Mouse (Mus musculus): ENCODE measurements at regions not wholly inside any gene's neighbourhood (a gene's known extent, or its start where the extent isn't known, plus 50 kb on each side); places are given as distances from the start of the nearest gene placed in this dataset.
"Not testable (repeated sequence)": the region's sequence is repeated elsewhere in the genome, so short reads cannot be mapped to it uniquely, and the experiment has no call there.

DNA sequence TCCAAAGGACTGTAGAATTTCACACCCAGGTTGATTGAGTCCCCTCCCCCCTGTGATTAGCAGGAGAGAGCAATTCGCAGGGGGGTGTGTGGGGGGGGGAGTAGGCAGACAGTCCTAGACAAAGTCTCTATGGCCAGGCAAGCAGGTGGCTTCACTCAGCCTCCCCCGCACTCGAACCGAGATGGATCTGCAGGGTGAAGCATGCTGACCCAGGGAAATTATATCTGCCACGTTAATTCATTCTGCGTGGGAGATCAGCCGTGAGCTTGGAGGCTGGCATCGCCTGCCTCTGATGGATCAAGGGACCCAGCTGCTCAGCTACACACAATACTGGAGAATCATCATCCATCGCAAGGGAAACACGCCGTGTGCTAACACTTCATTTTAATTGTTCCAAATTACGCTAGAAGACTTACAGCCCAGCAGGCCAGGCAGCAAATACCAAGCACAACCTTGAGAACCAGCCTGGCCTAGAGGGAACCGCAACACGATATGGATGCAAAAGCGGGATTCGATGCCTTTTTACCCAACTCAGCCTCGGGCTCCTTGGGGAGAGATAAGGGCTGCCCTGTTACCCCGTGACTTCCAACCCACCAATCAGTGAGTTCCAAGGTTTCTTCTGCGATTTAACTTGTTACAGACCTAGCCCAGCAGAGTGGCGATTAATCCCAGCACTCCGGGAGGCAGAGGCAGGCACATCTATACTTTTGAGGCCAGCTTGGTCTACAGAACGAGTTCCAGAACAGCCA, 137.7 kb upstream of the Top1 start:
- DNase-seq (ENCODE audit: low spot score): no peak

DNA sequence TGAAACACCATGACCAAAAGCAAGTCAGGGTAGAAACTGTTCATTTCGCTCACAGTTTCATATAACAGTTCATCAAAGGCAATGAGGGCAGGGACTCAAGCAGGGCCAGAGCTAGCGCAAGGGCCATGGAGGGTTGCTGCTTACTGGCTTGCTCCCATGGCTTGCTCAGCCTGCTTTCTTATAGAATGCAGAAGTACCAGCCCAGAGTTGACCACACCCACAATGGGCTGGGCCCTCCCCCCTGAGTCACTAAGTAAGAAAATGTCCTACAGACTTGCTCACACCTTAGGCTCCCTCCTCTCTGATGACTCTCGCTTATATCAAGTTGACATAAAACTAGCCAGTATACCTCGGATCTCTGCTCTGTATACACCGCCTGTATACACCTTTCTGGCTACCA, 135.5 kb upstream of the Top1 start:
- DNase-seq (ENCODE audit: low spot score): no peak

DNA sequence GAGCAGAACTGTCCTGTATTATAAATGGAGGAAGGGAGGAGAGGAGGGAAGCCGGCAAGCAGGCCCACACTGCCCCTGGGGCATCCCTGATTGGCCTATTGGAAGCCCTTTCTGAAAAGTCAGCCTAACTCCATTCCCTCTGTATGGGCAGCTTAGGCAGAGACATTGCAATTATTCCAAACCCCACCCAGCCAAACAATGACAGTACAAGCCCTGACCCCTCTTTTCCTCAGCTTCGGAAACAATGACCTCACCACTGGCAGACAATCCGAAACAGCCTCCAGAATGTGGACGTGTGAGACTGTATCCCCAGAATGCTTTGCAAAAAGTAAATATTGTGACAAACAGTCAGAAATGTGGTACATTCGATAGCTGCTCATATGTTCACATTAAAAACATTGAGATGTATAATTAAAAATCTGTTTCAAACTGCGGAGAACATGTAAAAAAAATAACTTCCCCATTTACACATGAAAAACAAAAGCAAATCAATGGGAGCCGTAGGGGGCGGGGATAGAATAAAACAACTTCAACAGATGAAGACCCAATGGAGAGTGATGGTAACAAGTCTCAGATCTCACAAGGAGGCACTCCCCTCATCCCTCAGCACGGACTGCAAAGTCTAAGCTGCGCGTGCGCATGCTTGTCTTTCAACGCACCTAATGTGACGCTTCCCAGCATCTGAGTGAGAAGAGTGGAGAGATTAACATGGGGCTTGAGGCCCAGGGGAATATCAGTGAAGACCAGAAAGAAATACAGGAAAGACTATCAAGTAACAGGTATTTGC, 134.9 kb upstream of the Top1 start:
- no peak for DNase-seq (ENCODE audit: low spot score)

DNA sequence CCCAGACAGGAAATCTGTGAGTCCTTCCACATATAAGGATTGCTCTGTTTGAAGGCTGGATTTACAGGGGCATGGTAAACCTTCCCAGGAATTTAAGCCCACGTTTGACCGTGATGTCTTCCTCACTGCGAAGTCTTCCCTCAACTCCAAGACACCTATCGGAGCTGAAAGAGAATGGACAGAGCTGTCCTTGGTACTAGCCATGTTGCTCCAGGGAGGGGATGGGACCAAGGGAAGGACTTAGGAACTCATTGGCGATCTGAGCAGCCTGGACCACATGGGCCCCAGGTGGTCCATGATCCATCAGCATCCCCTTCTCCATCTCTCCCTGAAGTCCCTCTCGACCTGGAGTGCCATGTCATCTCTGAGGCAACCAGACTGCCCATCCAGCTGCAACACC, 130.1 kb upstream of the Top1 start:
- no peak for DNase-seq (ENCODE audit: low spot score)

DNA sequence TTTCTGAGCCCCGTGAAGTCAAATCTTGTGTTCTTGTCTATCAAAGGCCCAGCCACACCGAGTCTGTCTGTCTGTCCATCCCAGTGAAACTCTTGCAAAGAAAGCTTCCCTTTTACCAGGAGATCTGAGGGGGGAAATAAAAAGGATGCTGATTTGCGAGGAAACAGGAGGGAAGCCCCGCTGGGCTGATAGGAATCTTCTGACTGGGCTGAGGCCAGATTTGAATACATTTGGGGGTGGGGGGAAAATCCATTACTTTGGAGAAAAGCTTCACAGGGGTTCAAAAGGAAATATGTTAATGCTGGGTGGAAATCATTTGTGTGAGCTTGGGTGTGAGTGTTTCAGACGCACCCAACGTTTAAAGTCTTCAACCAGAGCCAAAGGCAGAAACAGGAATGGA, 129.2 kb upstream of the Top1 start:
- DNase-seq (ENCODE audit: low spot score): no peak

DNA sequence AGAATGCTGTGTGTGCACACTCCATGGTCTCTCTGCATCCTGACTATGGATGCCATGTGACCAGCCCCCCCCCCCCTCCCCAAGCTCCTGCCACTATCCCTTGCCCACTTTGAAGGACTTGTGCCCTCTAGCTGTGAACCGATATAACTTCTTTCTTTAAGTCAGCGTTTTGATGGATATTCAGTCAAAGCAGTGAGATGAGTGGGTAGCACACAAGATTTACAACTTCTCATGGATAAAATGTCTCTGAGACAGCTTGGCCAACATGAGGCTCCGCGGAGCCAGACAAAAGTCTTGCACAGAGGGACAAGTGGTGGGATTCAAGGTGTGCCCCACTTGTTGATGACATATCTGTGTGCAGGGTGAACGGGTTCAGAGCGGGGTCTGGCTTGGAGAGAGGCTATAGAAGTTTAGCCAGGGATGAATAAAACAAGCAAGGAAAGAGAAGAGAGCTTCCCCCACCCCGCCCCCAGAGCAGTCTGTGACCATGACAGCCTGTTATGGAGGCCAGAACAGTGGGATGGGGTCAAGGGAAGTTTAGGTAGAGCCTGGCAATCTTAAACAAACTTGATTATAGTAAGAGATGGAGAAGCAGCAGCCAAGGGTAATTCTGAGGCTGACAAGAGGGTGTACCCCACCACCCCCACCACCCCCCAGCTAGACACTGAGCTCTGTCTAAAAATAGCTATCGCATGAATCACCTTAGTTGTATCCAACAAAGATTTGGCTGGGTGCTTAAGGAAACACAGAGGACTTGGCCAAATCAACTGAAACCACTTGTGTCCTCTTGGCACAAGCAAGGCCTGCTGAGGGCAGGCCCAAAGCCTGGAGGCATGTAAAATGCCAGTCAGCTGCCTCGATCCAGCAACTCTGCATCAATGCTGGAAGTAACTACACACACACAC, 120.1 kb upstream of the Top1 start:
- DNase-seq (ENCODE audit: low spot score): no peak

DNA sequence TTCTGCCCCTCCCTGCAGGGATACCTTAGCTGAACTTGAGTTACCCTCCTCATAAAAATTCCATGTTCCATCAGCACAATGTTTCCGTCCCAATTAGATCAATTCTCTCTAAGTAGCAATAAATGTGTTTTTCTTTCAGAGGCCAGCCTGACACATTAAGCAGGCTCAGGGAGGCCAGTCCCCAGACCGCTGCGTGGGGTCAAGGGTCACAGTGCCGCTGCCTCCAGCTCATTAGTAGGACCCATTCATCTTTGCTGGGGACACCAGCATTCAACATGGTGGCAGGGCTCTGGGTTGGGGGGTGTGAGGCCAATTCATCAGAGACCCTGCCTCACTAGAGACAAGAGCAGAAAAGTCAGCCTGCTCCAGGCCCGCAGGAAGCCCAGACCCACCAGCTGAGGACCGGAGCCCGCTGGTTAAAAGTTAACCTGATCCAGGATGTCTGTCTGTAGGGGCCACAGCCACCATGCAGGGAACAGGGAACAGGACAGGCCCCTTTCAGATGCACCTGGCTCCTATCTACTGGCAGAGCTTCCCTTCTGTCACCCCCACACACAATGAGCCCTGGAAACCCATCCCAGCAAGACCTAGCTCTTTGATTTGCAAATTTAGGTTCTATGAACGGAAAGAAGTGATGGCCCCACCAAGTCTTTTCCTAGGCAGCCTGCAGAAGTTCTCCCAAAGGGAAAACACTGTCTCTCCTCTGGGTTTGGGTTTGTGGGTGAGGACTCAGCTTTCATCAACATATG, 119.1 kb upstream of the Top1 start:
- DNase-seq (ENCODE audit: low spot score): no peak

DNA sequence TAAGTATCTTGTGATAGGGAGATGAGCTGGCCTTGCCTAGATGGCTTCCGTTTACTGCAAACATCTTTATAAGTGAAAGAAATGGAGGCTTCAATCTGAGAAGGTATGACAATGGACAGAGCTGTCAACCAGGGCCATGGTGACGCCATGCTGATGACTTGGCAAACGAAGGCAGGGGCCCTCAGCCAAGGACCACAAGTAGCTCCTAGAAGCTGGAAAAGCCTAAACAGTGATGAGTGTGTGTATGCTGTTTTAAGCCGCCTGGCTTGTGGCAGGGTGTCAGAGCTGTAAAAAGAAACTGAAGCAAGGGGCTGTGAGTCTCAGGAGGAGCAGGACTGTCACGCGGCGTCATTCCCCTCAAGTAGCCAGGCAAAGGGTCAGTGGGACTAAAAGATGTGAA, 116.4 kb upstream of the Top1 start:
- no peak for DNase-seq (ENCODE audit: low spot score)

DNA sequence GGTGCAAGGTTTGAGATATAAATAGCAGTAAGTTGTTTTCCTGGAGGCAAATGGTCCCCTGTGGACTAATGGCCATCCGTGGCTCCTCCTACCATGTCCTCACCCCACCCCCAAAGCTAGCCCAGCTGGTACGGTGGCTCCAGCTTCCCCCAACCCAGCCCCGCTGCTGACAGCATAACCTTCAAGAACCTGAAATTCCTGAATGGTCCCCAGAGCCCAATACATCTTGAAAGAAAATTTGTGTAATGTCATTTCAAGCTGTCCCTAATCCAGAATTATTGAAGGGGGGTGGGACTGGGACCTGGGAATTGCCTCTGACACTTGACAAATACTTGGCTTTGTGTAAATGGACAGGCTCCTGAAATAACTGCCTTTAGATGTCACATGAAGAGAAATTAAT, 115.3 kb upstream of the Top1 start:
- DNase-seq (ENCODE audit: low spot score): no peak

DNA sequence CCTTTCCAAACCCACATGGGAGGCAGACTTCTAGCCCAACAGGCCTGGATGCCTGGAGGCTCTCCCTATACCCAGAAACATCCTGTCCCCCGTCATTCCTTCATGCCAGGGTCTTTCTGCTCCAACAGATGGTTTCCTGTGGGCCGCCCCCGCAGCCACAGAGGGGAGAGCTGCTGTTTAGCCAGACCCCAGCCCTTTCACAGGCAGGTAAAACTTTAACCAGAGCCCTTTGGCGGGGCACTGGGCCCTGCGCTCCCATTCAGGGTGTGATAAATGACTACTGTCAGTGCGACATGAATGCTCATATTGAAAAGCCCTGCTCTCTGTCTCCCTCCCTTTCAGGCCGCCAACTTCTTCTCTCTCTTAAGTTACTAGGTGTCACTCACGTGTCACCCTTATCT, 108.4 kb upstream of the Top1 start:
- DNase-seq (ENCODE audit: low spot score): no peak

DNA sequence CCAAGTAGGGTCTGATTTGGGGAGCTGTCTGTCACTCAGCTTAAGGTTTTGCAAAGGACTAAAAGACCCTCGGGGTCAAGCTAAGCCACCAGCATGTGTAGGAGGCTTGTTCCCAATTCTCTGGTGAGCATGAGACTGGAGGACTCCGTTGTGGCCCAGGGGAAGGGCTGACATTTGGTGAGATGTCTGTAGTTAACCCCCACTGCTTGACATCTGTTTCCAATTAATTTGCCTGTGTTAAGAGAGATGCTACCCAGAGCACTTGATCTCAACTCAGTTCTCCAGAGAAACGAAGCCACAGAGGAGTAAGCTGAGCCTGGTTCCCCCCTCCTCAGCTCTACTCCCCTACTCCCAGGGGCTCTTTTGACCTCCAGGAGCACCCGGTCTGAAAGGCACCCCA, 100.2 kb upstream of the Top1 start:
- no peak for DNase-seq (ENCODE audit: low spot score)

DNA sequence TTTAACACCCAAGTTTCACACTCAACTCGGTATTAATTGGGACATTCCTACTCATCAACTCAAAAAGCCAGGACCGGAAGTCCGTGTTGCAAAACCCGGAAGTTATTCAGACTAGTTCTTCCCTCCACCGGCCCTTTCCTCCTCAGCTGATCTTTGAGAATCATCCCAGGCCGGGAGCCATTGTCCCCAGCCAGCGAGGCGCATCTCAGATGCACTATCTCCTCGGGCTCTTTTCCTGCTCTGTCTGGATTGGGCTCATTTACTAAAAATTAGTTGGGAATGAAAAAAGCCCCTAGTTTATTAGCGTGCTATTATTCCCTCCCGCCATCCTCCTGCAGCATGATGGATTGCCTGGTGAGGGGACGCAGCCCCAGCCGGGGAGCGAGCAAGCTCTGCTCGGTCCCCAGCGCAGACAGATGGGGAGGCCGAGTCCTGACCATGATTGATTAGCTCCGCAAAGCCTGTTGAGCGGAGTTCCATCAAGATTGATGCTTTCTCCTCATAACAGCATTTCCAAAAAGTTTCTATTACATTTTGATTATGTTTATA, 93.5 kb upstream of the Top1 start:
- no peak for DNase-seq (ENCODE audit: low spot score)

DNA sequence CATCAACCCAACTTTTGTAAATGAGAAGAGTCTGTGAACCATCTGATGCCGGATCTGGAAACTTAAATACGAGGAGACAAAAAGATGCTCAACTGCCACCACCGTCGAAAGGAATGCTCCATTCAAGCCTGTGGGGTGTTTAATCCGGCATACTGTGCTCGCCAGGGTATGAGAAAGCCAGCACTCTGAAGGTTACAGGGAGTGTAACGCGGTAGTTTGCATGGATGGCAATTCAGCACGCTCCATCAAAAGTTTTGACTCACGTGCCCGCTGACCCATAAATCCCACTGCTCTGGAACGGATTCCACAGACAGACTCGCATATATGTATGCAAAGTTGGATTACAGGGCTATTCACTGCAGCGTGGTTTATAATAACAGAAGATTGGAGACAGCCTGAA, 84.0 kb upstream of the Top1 start:
- DNase-seq (ENCODE audit: low spot score): no peak

DNA sequence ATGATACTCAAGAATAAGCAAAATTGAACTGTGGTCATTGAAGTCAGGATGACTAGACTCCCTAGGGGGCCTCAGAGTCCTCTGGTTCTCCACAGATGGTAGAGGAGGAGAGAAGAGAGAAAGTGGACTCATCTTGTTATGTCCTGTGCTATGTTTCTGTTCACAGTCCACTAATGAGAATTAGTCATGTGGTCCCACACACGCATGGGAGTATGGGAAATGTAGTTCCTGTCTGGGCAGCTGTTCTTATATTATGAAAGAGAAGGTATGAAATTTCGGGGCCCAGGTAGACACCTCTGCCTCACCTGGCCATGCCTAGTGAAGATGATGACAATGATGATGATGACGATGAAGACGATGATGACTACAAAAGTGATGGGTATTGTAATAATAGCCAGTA, 77.9 kb upstream of the Top1 start:
- DNase-seq (ENCODE audit: low spot score): no peak

DNA sequence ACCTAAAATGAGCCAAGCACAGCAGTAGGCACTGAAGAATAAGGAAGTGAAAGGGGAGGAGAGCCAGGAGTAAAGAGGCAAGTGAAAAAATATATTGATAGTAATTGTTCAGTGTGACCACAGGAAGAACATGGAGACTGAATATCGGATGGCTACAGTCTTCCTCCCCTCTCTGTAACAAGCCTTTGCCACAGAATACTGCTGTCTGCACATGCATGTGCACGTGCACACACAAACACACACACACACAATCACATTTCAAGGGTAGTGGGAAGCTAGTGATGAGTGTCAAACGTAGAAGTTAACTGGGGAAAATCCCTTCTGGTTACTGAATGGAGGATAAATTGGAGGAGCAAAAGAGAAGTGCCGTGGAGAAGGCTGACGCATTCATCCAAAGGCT, 76.2 kb upstream of the Top1 start:
- no peak for DNase-seq (ENCODE audit: low spot score)

DNA sequence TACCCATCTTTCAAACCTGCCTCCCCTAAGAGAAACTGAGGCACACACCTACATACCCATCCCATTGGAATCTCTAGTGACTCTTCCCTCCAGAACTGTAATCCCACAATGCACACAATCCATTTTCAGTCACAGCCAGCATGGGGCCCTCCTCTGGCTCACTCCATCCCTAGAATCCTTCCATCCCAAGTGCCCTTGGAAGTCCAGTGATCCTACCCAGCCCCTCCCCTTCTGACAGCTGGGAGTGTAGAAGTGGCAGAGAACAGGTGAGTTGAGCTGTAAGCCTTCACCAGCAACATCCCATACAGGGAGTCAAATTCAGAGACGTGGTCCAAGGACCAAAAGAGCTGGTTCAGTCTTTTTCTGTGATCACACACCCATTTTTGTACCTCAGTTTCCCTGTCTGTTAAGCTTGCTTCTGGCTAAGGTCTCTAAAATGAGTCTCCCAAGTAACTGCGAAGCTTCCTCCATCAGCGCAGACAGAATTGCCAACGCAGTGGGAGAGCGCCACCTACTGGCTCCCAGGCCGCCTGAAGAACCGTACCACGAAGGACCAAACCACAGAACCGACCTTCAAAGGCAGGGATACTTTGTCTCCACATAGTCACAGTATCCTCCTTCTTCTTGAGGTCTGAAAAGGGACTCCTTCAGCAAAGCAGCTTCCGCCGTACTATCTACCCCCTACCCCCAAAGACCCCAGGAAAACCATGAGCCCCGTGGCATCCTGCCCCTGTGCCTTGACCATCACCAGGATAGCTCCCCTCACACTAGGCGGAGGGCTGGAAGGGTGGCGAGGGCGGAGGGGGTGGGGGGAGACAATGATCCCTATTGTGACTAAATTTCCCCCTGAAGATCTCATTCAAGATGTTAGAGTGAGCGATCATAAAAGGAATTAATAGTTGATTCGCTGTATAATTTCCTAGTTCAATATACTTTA, 67.0 kb upstream of the Top1 start:
- peak; percentile 66 for DNase-seq (ENCODE audit: low spot score)

DNA sequence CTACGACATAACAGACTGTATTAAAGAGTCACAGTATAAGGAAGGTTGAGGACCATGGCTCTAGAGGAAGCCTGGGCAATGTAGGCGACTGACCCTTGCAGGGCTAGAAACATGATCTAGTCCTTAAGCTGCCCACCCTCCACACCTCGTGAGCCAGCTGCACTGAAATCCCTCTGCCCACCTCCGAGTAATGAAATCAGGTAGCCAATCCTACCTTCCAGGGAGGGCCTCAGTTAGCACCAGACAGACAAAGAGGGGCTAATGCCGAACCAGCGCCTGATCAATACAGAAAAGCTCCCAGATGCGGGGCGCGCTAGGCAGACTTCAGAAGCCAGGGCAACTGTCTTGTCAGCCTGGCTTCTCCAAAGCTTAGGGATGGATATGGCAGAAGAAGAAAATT, 65.4 kb upstream of the Top1 start:
- no peak for DNase-seq (ENCODE audit: low spot score)

DNA sequence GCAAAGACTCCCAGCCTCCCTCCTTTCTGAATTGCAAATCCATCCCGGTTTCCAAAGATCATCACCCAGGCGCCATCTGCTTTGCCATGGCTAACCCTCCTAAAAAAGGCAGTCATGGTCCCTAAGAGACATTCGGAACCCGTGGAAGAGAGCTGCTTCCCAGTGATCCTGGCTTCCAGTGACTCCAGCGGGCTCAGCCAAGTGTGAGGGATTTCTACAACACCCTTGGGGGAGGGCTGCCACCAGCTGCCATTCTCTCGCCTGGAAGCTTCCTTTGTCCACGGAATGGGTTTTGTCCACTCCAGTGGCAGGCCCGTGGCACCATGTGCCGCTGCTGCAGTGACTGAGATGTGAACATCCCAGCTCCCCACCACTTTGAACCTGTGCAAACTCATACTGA, 64.7 kb upstream of the Top1 start:
- no peak for DNase-seq (ENCODE audit: low spot score)

DNA sequence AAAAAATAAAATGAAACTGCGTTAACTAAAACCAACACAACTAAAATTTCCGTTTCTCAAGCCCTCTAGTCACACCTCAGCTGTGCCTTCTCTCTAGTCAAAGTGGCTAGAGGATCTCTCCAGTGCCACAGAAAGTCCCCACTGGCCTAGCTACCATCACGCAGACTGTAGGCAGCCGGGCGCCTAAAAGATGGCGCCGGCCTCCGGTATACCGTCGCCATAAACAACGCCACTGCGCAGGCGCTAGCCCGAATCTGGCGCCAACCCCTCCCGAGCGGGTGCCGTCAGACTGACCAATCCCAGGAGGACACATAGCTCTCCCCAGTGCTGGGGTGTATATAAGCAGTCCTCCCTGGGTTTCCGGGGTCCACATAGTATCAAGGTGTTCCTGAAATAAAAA, 62.7 kb upstream of the Top1 start:
- DNase-seq (ENCODE audit: low spot score): not testable (repeated sequence)

DNA sequence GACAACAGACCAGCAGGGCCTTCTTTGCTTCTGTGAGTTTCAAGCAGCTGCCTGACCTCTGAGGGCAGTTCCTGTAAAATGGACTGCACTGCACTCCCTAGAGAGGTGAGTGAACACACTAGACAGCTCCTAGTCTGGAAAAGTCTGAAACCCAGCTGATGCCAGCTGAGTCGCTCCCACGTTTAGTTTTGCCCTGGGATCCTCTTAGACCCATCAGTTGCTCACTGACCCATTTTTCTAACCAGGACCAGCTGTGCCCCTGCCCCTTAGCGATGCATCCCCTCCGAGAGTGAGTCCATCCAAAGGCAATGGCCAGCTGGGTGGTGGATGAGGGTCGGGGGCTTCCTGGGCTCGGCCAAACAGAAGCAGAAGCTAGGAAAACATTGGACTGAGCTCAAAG, 62.2 kb upstream of the Top1 start:
- DNase-seq (ENCODE audit: low spot score): no peak

Data from urinary bladder, adult 2 months (tissue).